Mouse (Mus musculus): ENCODE measurements around the gene Ldoc1. TPM values are rescaled to one million over a fixed set of nuclear protein-coding genes. Genes with fewer than 3 reads are reported as not detected.
A peak's percentile ranks its signal among the peaks of the same experiment; 100 is the strongest.

Ldoc1 gene
- 1.2 and 1.6 TPM in 2 replicates for polyA plus RNA-seq (2014; fragmentation: Nextera tagmentation; extraction: Ambion mirVana)

- Histone ChIP-seq H3K4me3 (ENCODE audit: low read depth, low read length) (peak within 1 kb of the TSS; percentile 24), H3K9ac (ENCODE audit: low read depth, low read length) (no peak within 1 kb of the TSS), H3K27me3 (ENCODE audit: control insufficient read depth, insufficient read depth, low read length) (no peaks in the 10 kb centered on the region), H3K27ac (ENCODE audit: low read depth, low read length) (no peak within 1 kb of the TSS), H3K9me3 (ENCODE audit: control insufficient read depth, low read length) (no peaks in the 10 kb centered on the region), H3K4me1 (replicated peaks; ENCODE audit: control insufficient read depth, insufficient read depth, low read length) (no peaks in the 10 kb centered on the region), H3K4me2 (replicated peaks; ENCODE audit: low read depth, low read length) (peak within 1 kb of the TSS; percentile 42), H3K36me3 (ENCODE audit: control insufficient read depth, insufficient read depth, low read length) (no peaks in the 10 kb centered on the region)
- 38% methylated on average over 33 of the region's 34 CpGs for WGBS
- ATAC-seq (ENCODE audit: low FRiP score) (0 out of 2 replicates have a peak, but pooled peaks have one; percentile 45), DNase-seq (ENCODE audit: low spot score) (peak; percentile 5)
These were observed at the start of gene Ldoc1 for GRCm38 (mm10) chrX:61709302-61710033. Gene Ldoc1 (plus strand): TSS chrX:61709497.

GRCm38 (mm10) chrX:61710131-61710530, 834 bp downstream of the Ldoc1 start:
- Histone ChIP-seq H3K27me3 (ENCODE audit: control insufficient read depth, insufficient read depth, low read length) (no peaks in the 10 kb centered on the region), H3K36me3 (ENCODE audit: control insufficient read depth, insufficient read depth, low read length) (no peaks in the 10 kb centered on the region), H3K9ac (ENCODE audit: low read depth, low read length) (no peak overlapping the region), H3K4me3 (ENCODE audit: low read depth, low read length) (no peak overlapping the region), H3K4me2 (replicated peaks; ENCODE audit: low read depth, low read length) (no peak overlapping the region), H3K9me3 (ENCODE audit: control insufficient read depth, low read length) (no peaks in the 10 kb centered on the region), H3K4me1 (replicated peaks; ENCODE audit: control insufficient read depth, insufficient read depth, low read length) (no peaks in the 10 kb centered on the region), H3K27ac (ENCODE audit: low read depth, low read length) (no peak overlapping the region)
- no peak for DNase-seq (ENCODE audit: low spot score)
- ATAC-seq (ENCODE audit: low FRiP score): no peak
- WGBS: 84% methylated on average over 7 of the region's 7 CpGs

- no peak overlapping the region for H3K27ac ChIP-seq (ENCODE audit: low read depth, low read length)
- H3K4me3 ChIP-seq (ENCODE audit: low read depth, low read length): no peak overlapping the region
- H3K27me3 ChIP-seq (ENCODE audit: control insufficient read depth, insufficient read depth, low read length): no peaks in the 10 kb centered on the region
These were observed 13.2 kb downstream of the Ldoc1 start for GRCm38 (mm10) chrX:61722281-61723028.

GRCm38 (mm10) chrX:61723029-61723980, 14.0 kb downstream of the Ldoc1 start:
- H3K4me1 ChIP-seq (replicated peaks; ENCODE audit: control insufficient read depth, insufficient read depth, low read length): no peaks in the 10 kb centered on the region
- H3K9me3 ChIP-seq (ENCODE audit: control insufficient read depth, low read length): no peaks in the 10 kb centered on the region
- DNase-seq (ENCODE audit: low spot score) (peak; percentile 1), ATAC-seq (ENCODE audit: low FRiP score) (peak; percentile 57)
- WGBS: 46% methylated on average over 9 of the region's 9 CpGs
- H3K9ac ChIP-seq (ENCODE audit: low read depth, low read length): no peak overlapping the region
- H3K4me3 ChIP-seq (ENCODE audit: low read depth, low read length): no peak overlapping the region
- H3K27ac ChIP-seq (ENCODE audit: low read depth, low read length): no peak overlapping the region
- H3K36me3 ChIP-seq (ENCODE audit: control insufficient read depth, insufficient read depth, low read length): no peaks in the 10 kb centered on the region
- H3K27me3 ChIP-seq (ENCODE audit: control insufficient read depth, insufficient read depth, low read length): no peaks in the 10 kb centered on the region
- no peak overlapping the region for H3K4me2 ChIP-seq (replicated peaks; ENCODE audit: low read depth, low read length)

More at GRCm38 (mm10) chrX:61722281-61723028, 13.2 kb downstream of the Ldoc1 start:
- Histone ChIP-seq H3K4me1 (replicated peaks; ENCODE audit: control insufficient read depth, insufficient read depth, low read length) (no peaks in the 10 kb centered on the region), H3K9me3 (ENCODE audit: control insufficient read depth, low read length) (no peaks in the 10 kb centered on the region), H3K4me2 (replicated peaks; ENCODE audit: low read depth, low read length) (peak overlapping the region; percentile 9; the same call in 1 of the 2 replicates), H3K36me3 (ENCODE audit: control insufficient read depth, insufficient read depth, low read length) (no peaks in the 10 kb centered on the region), H3K9ac (ENCODE audit: low read depth, low read length) (no peak overlapping the region)
- WGBS: 25% methylated on average over 11 of the region's 12 CpGs
- DNase-seq (ENCODE audit: low spot score) (peak; percentile 36), ATAC-seq (ENCODE audit: low FRiP score) (peak; percentile 89)

- no peaks in the 10 kb centered on the region for H3K36me3 ChIP-seq (ENCODE audit: control insufficient read depth, insufficient read depth, low read length)
- no peaks in the 10 kb centered on the region for H3K9me3 ChIP-seq (ENCODE audit: control insufficient read depth, low read length)
- DNase-seq (ENCODE audit: low spot score): no peak
- 46% methylated on average over 2 of the region's 2 CpGs for WGBS
- ATAC-seq (ENCODE audit: low FRiP score): no peak
- no peak overlapping the region for H3K4me2 ChIP-seq (replicated peaks; ENCODE audit: low read depth, low read length)
- no peak overlapping the region for H3K4me3 ChIP-seq (ENCODE audit: low read depth, low read length)
- H3K27me3 ChIP-seq (ENCODE audit: control insufficient read depth, insufficient read depth, low read length): no peaks in the 10 kb centered on the region
- no peak overlapping the region for H3K9ac ChIP-seq (ENCODE audit: low read depth, low read length)
- H3K27ac ChIP-seq (ENCODE audit: low read depth, low read length): no peak overlapping the region
- no peaks in the 10 kb centered on the region for H3K4me1 ChIP-seq (replicated peaks; ENCODE audit: control insufficient read depth, insufficient read depth, low read length)
These were observed 18.4 kb downstream of the Ldoc1 start for GRCm38 (mm10) chrX:61727516-61728310.
